ENCODE assay signal across 14 mouse cellular contexts in the genomic region with DNA sequence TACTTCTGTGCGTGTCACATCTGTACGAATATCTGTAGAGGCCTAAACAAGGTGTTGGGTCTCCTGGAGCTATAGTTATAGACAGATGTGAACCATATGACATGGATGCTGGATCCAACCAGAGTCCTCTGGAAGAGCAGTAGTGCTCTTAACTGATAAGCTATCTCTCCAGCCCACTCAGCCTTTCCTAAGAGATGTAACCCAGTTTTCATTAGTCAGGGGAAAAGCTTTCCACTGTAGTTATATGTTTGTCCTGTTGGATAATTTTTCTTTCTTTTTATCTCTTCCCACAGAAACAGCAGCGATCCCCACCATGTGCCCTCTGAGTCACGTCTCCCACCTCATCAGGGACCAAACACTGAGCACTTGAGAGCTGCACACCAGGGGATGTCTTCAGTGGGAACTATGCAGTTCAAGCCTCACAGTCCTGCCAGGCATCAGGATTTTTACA. TPM values are rescaled to one million over a fixed set of nuclear protein-coding genes. Genes with fewer than 3 reads are reported as not detected.
DNase-seq lines count a peak whose midpoint lies in the region; ATAC-seq and TF ChIP-seq lines count a peak whose summit lies in the region.
"Had no signal": no experiment of that assay in that cellular context is flagged by ENCODE, and none has a peak within 500 bp of the region (broad histone marks: within the 10 kb centered on the region; RNA-seq: fewer than 3 reads in every experiment).

No protein-coding gene starts in this region.

- no peaks in the 10 kb centered on the region for H3K36me3 ChIP-seq in heart, embryonic 11.5 days (ENCODE audit: control insufficient read depth, insufficient read depth, low read length)
- peaks cover 6% of the 10 kb centered on the region; the same call in 1 of the 2 replicates for H3K36me3 ChIP-seq in stomach, embryonic 14.5 days (ENCODE audit: control insufficient read depth, insufficient read depth, low read length)
- 0 out of 2 replicates have a peak, but pooled peaks cover 3% of the 10 kb centered on the region for H3K36me3 ChIP-seq in stomach, postnatal 0 days (ENCODE audit: control insufficient read depth, insufficient read depth, low read length)
- peaks cover 18% of the 10 kb centered on the region; the same call in 1 of the 2 replicates for H3K36me3 ChIP-seq in liver, embryonic 13.5 days
- H3K36me3 ChIP-seq in stomach, embryonic 16.5 days (ENCODE audit: control insufficient read depth, insufficient read depth, low read length): no peaks in the 10 kb centered on the region

- H3K4me3 ChIP-seq in heart, embryonic 11.5 days (ENCODE audit: low read depth, low read length): no peak overlapping the region
- no peak overlapping the region for H3K4me3 ChIP-seq in stomach, embryonic 14.5 days (ENCODE audit: low read depth, low read length)
- H3K4me3 ChIP-seq in stomach, postnatal 0 days (ENCODE audit: low read depth, low read length): no peak overlapping the region
- H3K4me3 ChIP-seq in liver, embryonic 13.5 days (replicated peaks): no peak overlapping the region
- H3K4me3 ChIP-seq in stomach, embryonic 16.5 days (replicated peaks; ENCODE audit: low read length): no peak overlapping the region
- H3K4me3 ChIP-seq: hindbrain, embryonic 12.5 days; midbrain, embryonic 12.5 days; myocyte had no signal

- TF ChIP-seq EP300 in stomach, postnatal 0 days (optimal IDR thresholded peaks at IDR 0.05): no peak

- 43% methylated on average over 4 of the region's 4 CpGs for WGBS in heart, embryonic 11.5 days (ENCODE audit: insufficient replicate concordance)
- 71% methylated on average over 4 of the region's 4 CpGs for WGBS in stomach, embryonic 14.5 days
- WGBS in stomach, postnatal 0 days: 90% methylated on average over 4 of the region's 4 CpGs
- 33% methylated on average over 4 of the region's 4 CpGs for WGBS in liver, embryonic 13.5 days (ENCODE audit: insufficient replicate concordance)
- 72% methylated on average over 4 of the region's 4 CpGs for WGBS in stomach, embryonic 16.5 days

- no peaks in the 10 kb centered on the region; the same call in 1 of the 2 replicates for H3K4me1 ChIP-seq in heart, embryonic 11.5 days (ENCODE audit: control insufficient read depth, insufficient read depth, low read length)
- H3K4me1 ChIP-seq in stomach, embryonic 14.5 days (ENCODE audit: control insufficient read depth, insufficient read depth, low read length): no peaks in the 10 kb centered on the region
- no peaks in the 10 kb centered on the region for H3K4me1 ChIP-seq in stomach, postnatal 0 days (replicated peaks; ENCODE audit: control insufficient read depth, insufficient read depth)
- H3K4me1 ChIP-seq in liver, embryonic 13.5 days (replicated peaks): peaks cover 61% of the 10 kb centered on the region
- H3K4me1 ChIP-seq in stomach, embryonic 16.5 days (ENCODE audit: control insufficient read depth, insufficient read depth, low read length): no peaks in the 10 kb centered on the region
- H3K4me1 ChIP-seq: hindbrain, embryonic 12.5 days; midbrain, embryonic 12.5 days had no signal

- TF ChIP-seq CTCF in stomach, postnatal 0 days (IDR thresholded peaks at IDR 0.05; ENCODE audit: low read depth): no peak

- no peak overlapping the region for H3K4me2 ChIP-seq in heart, embryonic 11.5 days
- H3K4me2 ChIP-seq in stomach, embryonic 14.5 days (replicated peaks; ENCODE audit: low read depth, low read length): no peak overlapping the region
- H3K4me2 ChIP-seq in stomach, postnatal 0 days (replicated peaks; ENCODE audit: low read depth): no peak overlapping the region
- peak overlapping the region; percentile 52 for H3K4me2 ChIP-seq in liver, embryonic 13.5 days
- H3K4me2 ChIP-seq in stomach, embryonic 16.5 days (ENCODE audit: low read depth, low read length): no peak overlapping the region
- H3K4me2 ChIP-seq: hindbrain, embryonic 12.5 days; midbrain, embryonic 12.5 days had no signal

- H3K9me3 ChIP-seq in heart, embryonic 11.5 days (replicated peaks; ENCODE audit: control insufficient read depth, low read length): no peaks in the 10 kb centered on the region
- H3K9me3 ChIP-seq in stomach, embryonic 14.5 days (ENCODE audit: control insufficient read depth, low read depth, low read length): no peaks in the 10 kb centered on the region
- H3K9me3 ChIP-seq in stomach, postnatal 0 days (ENCODE audit: control insufficient read depth, low read length): no peaks in the 10 kb centered on the region
- H3K9me3 ChIP-seq in liver, embryonic 13.5 days (replicated peaks): no peaks in the 10 kb centered on the region
- no peaks in the 10 kb centered on the region for H3K9me3 ChIP-seq in stomach, embryonic 16.5 days (replicated peaks; ENCODE audit: control insufficient read depth, low read length)
- H3K9me3 ChIP-seq: hindbrain, embryonic 12.5 days; midbrain, embryonic 12.5 days had no signal

- no peak overlapping the region for H3K9ac ChIP-seq in heart, embryonic 11.5 days (ENCODE audit: low read depth, low read length)
- no peak overlapping the region for H3K9ac ChIP-seq in stomach, embryonic 14.5 days (replicated peaks; ENCODE audit: low read depth, low read length)
- no peak overlapping the region for H3K9ac ChIP-seq in stomach, postnatal 0 days (ENCODE audit: low read length)
- peak overlapping the region; percentile 65 for H3K9ac ChIP-seq in liver, embryonic 13.5 days
- no peak overlapping the region for H3K9ac ChIP-seq in stomach, embryonic 16.5 days (ENCODE audit: low read length)
- H3K9ac ChIP-seq: hindbrain, embryonic 12.5 days; midbrain, embryonic 12.5 days had no signal

- peak; percentile 84 for ATAC-seq in heart, embryonic 11.5 days (replicated peaks; ENCODE audit: insufficient number of reproducible peaks, low FRiP score, low TSS enrichment)
- ATAC-seq in stomach, embryonic 14.5 days (ENCODE audit: insufficient number of reproducible peaks, insufficient read depth, low FRiP score, low read depth): peak; percentile 79; the same call in 1 of the 2 replicates
- ATAC-seq in stomach, postnatal 0 days (ENCODE audit: low FRiP score, low TSS enrichment): no peak
- peak; percentile 99 for ATAC-seq in liver, embryonic 13.5 days (ENCODE audit: low read depth)
- ATAC-seq in stomach, embryonic 16.5 days (ENCODE audit: insufficient read depth, low FRiP score): peak; percentile 60; the same call in 1 of the 2 replicates

- H3K27ac ChIP-seq in heart, embryonic 11.5 days (ENCODE audit: low read depth, low read length): peak overlapping the region; percentile 73; the same call in 1 of the 2 replicates
- no peak overlapping the region for H3K27ac ChIP-seq in stomach, embryonic 14.5 days (ENCODE audit: low read length)
- no peak overlapping the region for H3K27ac ChIP-seq in stomach, postnatal 0 days (replicated peaks)
- peak overlapping the region; percentile 97 for H3K27ac ChIP-seq in liver, embryonic 13.5 days
- no peak overlapping the region for H3K27ac ChIP-seq in stomach, embryonic 16.5 days (ENCODE audit: low read length)
- H3K27ac ChIP-seq: hindbrain, embryonic 12.5 days; midbrain, embryonic 12.5 days had no signal

- H3K27me3 ChIP-seq in heart, embryonic 11.5 days (ENCODE audit: control insufficient read depth, insufficient read depth, low read length): no peaks in the 10 kb centered on the region
- no peaks in the 10 kb centered on the region for H3K27me3 ChIP-seq in stomach, embryonic 14.5 days (ENCODE audit: control insufficient read depth, insufficient read depth, low read length)
- H3K27me3 ChIP-seq in stomach, postnatal 0 days (ENCODE audit: control insufficient read depth, insufficient read depth, low read length): no peaks in the 10 kb centered on the region
- no peaks in the 10 kb centered on the region for H3K27me3 ChIP-seq in liver, embryonic 13.5 days
- no peaks in the 10 kb centered on the region for H3K27me3 ChIP-seq in stomach, embryonic 16.5 days (ENCODE audit: control insufficient read depth, insufficient read depth, low read length)
- H3K27me3 ChIP-seq: hindbrain, embryonic 12.5 days; midbrain, embryonic 12.5 days had no signal

- DNase-seq in heart, postnatal 4 days: no peak
- no peak for DNase-seq in stomach, postnatal 0 days (ENCODE audit: low spot score)
- peak; percentile 66 for DNase-seq in liver, embryonic 13.5 days
- no peak for DNase-seq in adipocyte (ENCODE audit: low spot score)
- DNase-seq in right cerebral cortex, postnatal 25 days: no peak
- DNase-seq: cerebellum, adult 9-10 months; kidney, adult 11 months; kidney, postnatal 4 days had no signal

RNA-seq across cellular contexts. Expression of a gene that starts 17.1 kb away (rescaled TPM):
- 4.0 and 4.1 TPM in 2 replicates for polyA plus RNA-seq in heart, embryonic 11.5 days (2014; fragmentation: Nextera tagmentation; extraction: Ambion mirVana)
- under 1 TPM in 1 of 2 experiments, not detected in 1; 0.14 TPM for total RNA-seq in heart, postnatal 4 days (2021)
- polyA plus RNA-seq in stomach, embryonic 14.5 days (2014; fragmentation: Nextera tagmentation; extraction: Ambion mirVana): 0.45 and 1.2 TPM in 2 replicates
- 0.18 and 0.21 TPM in 2 replicates for polyA plus RNA-seq in stomach, postnatal 0 days (2015; fragmentation: Nextera tagmentation; extraction: Ambion mirVana)
- polyA plus RNA-seq in liver, embryonic 13.5 days (2015; fragmentation: Nextera tagmentation; extraction: Ambion mirVana): 13.4 and 17.9 TPM in 2 replicates
- 0.28 and 0.31 TPM in 2 replicates for polyA plus RNA-seq in stomach, embryonic 16.5 days (2015; fragmentation: Nextera tagmentation; extraction: Ambion mirVana)

Comparison
In these comparisons a context has a peak if more than half of its experiments do, and no peak if none do; other contexts are left out.
1. H3K27ac ChIP-seq: peak in heart, embryonic 11.5 days (single experiment) and liver, embryonic 13.5 days (single experiment); none in stomach, embryonic 14.5 days (single experiment), stomach, postnatal 0 days (single experiment) and stomach, embryonic 16.5 days (single experiment).